Mouse (Mus musculus) adrenal gland, postnatal 25 days (tissue): ENCODE measurements around the gene Trim56. TPM values are rescaled to one million over a fixed set of nuclear protein-coding genes. Genes with fewer than 3 reads are reported as not detected.
"Not testable (repeated sequence)": the region's sequence is repeated elsewhere in the genome, so short reads cannot be mapped to it uniquely, and the experiment has no call there.

Experiments
- DNase-seq: peaks from one replicate; pipeline ENCODE4 v3.0.0; 2021; ENCODE audit warnings: mixed read lengths
- long read RNA-seq: library from polyadenylated mRNA; stranded (forward); transcript quantifications from one replicate; pipeline ENCODE4 v2.0.0, GENCODE M21; 2021
- total RNA-seq: library from RNA; stranded (reverse); gene quantifications from 2 replicates; pipeline ENCODE4 v1.2.3, GENCODE M21; 2021

Gene Trim56
- 44.0 and 53.3 TPM in 2 replicates for total RNA-seq
- long read RNA-seq, partial matches to known transcripts: 0 of 10 reads
- long read RNA-seq, other reads (novel, unspliced or antisense): 9 of 10 reads

DNA sequence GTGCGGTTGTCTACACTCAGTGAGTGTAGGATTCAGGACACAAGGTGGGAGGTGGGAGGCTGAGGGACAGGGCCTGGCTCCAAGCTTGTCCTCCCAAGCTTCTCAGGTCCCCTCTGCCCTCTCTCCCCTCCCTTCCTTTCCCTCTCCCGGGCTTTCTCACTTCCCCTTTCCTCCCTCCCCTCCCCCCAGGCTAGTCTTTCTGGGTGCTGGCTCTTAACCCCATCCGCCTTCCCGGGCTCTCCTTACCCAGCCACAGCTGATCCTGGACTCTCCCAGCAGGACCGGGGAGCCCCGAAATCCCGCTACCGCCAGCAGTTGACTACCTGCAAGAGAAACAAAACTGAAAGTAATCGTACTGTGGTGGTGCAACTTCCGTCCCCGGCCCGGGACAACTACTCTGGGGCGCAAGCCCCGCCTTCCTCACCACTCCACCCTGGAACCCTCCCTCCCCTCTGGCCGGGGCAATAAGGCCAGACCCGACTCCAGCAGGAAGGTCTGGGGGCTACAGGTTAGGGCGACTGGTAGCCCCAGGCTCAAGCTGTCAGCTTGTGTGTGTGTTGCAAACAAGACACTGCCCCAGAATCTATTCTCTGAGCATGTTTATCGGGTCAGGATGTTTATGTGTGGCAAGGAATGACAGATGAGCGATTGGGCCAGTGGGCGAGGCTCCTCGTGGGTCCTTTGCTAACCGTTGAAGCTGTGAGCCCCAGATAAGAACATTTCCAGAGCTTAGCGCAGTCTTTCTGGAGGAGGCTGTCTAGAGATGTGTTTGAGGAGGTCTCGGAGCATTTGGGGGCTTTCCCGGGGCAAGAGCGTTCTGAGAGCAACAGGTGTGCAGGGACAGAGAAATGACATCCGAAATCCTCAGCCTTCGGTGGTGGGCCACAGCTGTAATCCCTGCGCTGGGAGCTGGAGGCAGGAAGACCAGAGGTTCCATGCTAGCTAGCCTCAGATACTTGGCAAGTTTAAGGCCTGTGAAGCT is at the start of gene Trim56:
Trim56 (minus strand) TSS at position 344 of the 982 bp plus-strand sequence.
- peak; percentile 82 for DNase-seq

DNA sequence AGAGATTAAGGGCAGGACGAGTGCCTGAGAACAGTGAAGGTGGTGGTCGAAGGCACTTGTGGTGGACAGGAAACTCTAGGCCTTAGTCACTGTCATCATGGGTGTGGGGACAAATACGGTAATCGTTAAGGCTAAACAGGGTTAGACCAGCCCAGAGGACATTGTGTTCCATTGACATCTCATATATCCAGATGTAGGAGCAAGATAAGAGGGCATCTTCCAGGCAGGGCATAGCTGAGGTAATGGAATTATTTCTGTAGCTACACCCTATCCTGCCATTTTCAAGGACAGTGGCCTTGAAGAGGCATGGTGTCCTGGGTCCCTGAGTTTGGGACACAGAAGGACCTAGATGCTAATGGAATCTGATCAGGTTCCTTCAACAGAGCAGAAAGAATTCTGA is 45.8 kb upstream of the Trim56 start:
- DNase-seq: no peak

DNA sequence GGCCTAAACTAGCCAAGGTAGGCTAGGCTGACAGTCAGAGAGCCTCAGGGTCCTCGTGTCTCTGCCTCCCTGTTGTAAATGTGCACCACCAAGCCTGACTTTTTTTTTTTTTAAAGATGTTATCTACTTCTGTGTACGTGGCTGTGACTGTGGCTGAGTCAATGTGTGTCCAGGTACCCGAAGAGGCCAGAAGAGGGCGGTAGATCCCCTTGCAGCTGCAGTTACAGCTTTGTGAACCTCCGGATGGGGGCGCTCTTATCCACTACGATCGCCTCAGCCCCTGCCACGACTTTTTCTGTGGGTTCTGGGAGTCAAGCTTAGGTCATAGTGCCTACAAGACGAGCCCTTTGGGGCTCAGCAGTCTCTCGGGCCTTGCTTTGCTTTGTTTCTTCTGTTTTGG is 43.5 kb upstream of the Trim56 start:
- peak; percentile 11 for DNase-seq

DNA sequence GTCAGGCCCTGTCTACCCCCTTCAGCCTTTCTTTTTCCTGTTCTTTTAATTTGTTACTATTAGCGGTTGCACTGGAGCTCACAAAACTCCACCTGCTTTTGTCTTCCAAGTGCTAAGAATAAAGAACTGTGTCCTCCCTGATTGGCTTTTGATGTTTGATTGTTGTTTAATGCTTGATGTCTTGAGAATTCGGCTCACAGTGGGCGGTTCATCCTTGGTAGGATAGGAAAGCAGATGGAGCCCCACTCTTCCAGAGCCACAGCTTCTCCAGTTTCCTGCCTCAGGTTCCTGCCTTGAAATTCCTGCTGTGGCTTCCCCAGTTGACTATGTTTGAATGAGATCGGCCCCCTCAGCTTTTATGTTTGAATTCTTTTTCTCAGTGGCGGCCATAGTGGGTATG is 37.3 kb upstream of the Trim56 start:
- DNase-seq: no peak

DNA sequence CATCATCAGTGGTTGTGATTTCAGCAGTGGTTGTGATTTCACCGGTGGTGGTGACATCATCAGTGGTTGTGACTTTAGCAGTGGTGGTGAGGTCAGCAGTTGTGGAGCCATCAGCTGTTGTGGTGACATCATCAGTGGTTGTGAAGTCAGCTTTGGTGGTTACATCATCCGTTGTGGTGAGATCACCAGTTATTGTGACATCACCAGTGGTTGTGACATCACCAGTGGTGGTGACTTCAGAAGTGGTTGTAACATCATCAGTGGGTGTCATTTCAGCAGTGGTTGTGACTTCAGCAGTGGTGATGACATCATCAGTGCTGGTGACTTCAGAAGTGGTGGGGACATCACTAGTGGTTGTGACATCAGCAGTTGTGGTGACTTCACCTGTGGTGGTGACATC is 36.6 kb upstream of the Trim56 start:
- DNase-seq: no peak

DNA sequence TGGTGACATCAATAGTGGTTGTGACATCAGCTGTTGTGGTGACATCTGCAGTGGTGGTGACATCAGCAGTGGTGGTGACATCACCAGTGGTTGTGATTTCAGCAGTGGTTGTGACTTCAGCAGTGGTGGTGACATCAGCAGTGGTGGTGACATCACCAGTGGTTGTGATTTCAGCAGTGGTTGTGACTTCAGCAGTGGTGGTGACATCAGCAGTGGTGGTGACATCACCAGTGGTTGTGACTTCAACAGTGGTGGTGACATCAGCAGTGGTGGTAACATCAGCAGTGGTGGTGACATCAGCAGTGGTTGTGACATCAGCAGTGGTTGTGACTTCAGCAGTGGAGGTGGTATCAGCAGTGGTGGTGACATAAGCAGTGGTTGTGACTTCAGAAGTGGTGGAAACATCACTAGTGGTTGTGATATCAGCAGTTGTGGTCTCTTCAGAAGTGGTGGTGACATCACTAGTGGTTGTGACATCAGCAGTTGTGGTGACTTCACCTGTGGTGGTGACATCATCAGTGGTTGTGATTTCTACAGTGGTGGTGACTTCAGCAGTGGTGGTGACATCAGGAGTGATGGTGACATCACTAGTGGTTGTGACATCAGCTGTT is 33.4 kb upstream of the Trim56 start, which contains the start of gene Muc3:
Muc3 (minus strand) TSS at position 51 of the 611 bp plus-strand sequence.
- not testable (repeated sequence) for DNase-seq

DNA sequence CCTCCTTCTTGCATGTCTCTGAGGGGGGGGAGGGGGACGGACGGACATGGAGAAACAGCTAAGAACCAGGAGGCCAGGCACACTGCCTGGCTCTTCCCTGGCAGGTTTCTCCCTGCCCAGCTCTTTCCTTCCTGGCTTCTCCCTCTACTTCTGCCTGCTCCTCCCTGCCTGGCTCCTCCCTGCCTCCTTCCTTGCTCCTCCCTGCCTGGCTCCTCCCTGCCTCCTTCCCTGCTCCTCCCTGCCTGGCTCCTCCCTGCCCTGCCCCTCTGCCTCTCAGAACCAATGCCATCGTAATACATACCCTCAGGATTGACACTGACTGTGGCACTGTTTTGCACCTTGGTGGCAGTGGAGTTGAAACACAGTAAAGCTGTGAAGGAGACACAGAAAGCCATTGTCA is 24.8 kb upstream of the Trim56 start:
- no peak for DNase-seq

DNA sequence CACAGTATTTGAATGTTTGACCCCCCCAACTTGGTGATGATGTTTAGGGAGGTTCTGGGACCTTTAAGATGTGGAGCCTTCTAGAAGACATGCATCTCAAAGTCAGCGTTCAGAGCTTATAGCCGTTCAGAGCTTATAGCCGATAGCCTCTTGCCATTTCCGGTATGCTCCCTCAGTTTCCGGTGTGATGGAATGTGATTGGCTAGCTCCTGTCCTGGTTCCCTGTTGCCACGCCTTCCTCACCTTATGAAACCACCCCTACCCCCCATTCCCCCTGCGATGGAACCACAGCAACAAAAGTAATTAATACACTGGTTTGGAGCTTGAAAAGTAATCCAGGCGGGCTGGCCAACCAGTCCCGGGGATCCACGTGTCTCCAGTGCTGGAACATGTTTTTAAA is 23.0 kb upstream of the Trim56 start:
- DNase-seq: no peak

DNA sequence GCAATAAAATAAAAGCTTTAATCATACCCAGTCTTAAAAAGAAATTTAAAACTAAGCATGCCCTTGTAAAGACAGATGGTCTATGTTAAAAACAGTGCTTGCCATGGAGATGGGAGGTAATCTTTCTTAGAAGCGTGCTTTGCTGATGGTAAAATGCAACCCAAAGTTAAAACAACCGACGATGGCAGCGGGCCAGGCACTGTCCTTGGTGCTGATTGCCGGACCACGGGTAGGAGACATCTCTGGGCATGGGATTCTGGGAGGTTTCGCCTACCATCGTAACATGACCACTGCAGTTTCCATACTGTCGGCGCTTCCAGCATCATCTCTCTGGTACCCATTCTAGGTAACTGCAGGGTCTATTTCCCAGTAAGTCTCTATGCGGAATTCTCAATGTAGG is 18.9 kb upstream of the Trim56 start:
- DNase-seq: peak; percentile 64

DNA sequence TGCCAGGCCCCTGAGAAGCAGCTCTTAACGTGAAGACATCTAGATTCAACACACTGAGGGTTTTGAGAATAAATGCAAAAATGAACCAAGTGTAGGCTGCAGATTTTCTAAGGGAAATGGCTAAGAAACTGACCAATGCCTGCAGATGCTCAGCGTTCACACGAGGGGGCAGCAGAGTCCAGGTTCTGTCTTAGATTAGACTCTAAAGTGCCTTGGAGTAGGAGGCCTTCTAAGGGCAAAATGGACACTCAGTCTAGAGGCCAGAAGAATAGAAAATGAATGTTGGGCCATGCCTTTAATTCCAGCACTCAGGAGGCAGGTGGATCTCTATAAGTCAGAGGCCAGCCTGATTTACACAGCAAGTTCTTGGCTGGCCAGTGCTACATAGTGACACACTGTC is 15.5 kb upstream of the Trim56 start:
- peak; percentile 57 for DNase-seq

DNA sequence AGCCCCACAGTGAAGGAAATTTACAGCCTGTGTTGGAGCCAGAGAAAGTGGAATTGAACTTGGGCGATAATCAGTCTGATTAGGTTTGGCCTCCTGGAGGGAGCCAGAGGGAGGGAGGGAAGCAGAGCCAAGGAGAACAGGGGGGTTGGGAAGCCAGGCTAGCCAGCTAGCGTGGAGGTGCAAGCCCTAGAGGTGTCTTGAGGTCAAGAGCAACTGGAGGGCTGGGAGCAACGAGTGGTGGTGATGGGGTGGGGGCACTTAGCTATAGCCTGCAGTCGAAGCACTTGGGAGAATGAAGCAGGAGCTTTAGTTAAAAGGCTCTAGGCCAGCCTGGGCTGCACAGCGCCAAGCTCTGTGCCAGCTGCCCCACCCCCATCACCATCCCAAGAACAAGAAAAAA is 13.3 kb upstream of the Trim56 start:
- no peak for DNase-seq

DNA sequence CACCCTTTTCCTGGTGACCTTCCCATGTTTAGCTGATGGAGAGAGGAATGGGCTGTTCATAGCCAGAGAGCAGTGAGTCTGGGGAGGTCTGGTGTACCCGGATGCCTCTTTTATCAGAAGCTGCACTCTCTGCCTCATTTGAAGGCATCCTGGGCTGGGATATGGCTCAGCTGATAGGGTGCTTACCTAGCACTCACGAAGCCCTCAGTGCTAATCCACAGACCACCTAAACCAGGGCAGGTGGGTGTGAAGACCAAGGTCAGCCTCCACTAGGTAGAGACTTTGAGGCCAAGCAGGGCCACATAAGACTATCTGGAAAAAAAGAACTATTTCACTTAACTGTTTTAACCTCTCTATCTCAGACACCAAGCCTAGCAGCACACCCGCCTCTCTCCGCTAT is 7.5 kb upstream of the Trim56 start:
- DNase-seq: no peak

DNA sequence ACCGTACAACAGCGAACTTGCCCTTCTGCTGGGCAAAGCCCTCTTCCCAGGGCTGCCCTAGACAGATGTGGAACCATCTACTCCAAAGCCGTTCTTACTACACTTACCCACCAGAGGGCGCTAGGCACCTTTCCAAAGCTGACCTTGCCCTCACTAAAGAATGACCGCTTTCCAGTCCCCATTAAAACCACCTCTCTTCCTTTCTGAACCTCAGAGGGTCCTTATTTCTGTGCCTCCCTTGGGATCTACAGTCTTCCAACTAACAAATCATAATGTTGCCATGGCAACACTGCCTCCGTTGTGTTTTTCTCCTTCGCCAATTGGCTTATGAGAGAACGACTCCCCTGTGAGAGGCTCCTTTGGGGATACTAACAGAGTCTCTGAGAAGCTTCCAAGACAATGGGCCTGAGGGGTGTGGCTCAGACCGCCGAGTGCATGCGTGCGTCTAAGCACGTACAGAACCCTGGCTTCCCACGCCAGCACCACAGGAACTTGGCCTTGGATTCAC is 6.7 kb upstream of the Trim56 start:
- peak; percentile 70 for DNase-seq

DNA sequence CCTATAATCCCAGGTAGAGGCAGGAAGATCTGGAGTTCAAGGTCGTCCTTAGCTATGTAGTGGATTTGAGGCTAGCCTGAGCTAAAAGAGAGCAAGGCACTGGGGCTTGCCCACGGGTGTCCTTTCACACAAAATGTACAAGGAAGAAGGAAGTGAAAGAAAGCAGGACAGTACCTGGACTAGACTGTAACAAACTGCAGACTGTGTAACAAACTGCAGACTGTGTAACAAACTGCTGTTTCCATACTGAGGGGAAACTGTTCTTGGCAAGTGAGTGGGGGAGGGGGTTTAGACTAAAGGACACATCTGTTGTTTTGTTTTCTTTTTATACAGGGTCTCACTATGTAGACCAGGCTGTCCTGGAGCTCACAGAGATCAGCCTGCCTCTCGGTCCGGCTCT is 5.3 kb upstream of the Trim56 start:
- no peak for DNase-seq

DNA sequence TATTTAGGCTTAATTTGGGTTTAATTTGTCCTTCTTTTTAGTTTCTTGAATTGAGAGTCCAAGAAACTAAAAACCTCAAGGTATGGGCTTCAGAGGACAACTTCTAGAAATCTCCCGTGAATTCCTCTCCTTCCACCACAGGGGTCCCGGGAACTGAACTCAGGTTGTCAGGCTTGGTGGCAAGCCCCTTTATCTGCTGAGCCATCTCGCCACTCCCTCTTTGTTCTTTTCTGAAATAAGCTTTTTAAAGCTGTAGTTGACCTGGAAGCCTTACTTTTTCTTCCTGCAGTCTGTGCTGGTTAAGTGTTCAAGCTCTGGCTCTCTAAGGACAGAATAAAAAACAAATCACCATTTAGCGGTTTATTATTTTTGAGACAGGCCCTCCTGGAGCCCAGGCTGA is 2.9 kb upstream of the Trim56 start:
- DNase-seq: no peak

DNA sequence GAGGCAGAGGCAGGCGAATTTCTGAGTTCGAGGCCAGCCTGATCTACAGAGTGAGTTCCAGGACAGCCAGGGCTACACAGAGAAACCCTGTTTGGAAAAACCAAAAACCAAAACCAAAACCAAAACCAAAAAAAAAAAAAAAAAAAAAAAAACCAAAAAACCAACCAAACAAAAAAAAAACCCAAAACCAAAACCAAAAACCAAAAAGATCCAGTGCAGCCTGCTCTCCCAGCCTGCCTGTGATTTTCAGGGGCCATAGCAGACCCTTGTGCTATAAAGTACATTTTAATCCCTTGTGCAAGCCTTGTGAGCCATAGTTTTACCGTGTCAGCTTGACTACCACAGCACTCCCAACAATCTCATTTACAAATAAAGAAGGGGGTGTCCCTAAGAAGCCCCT is 2.0 kb upstream of the Trim56 start:
- not testable (repeated sequence) for DNase-seq

DNA sequence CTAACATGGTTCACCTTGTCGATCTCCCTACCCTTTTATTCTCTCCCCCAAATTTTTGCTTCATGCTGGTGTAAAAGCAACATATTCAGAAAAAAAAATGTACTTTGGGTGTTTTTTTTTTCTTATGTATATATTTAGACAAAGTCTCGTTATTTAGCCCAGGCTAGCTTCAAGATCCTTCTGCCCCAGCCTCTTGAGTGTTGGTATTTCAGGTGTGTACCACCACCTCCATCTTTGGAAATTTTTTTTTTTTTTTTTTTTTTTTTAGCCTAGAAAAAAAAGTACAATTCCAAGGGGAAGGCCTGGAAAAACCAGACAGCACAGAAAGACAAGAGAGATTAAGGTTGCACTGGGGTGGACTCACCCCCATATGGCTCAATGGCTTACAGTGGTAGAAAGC is 978 bp upstream of the Trim56 start:
- DNase-seq: no peak

DNA sequence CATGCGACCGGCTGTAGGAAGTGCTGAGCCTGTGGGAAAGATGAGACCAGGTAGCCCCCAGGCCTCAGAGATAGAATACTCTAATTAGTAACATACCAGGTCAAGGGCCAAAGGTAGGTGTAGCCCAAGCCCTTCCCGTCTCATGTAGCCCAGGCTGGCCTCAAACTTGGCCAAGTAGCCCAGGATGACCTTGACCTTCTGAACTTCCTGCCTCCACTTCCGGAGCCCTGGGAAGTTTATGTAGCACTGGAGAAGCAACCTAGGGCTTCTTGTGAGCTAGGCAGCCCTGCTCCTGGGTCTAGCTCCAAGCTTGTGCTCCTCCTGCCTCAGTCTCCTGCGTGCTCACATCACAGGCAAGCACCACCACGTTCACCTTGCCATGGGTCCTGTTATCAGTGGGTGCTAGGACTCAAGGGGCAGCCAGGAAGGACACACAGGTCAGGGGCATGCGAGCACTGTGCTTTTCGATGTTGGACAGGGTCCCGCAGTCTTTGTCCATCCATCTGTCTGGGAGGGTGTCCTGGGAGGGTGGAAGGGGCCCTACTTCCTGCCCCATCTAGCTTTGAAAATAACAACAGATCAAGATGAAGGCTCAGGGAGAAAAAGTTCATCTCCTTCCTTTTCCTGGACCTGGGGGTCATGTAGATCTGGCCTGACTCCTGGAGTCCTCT is 983 bp downstream of the Trim56 start:
- no peak for DNase-seq

DNA sequence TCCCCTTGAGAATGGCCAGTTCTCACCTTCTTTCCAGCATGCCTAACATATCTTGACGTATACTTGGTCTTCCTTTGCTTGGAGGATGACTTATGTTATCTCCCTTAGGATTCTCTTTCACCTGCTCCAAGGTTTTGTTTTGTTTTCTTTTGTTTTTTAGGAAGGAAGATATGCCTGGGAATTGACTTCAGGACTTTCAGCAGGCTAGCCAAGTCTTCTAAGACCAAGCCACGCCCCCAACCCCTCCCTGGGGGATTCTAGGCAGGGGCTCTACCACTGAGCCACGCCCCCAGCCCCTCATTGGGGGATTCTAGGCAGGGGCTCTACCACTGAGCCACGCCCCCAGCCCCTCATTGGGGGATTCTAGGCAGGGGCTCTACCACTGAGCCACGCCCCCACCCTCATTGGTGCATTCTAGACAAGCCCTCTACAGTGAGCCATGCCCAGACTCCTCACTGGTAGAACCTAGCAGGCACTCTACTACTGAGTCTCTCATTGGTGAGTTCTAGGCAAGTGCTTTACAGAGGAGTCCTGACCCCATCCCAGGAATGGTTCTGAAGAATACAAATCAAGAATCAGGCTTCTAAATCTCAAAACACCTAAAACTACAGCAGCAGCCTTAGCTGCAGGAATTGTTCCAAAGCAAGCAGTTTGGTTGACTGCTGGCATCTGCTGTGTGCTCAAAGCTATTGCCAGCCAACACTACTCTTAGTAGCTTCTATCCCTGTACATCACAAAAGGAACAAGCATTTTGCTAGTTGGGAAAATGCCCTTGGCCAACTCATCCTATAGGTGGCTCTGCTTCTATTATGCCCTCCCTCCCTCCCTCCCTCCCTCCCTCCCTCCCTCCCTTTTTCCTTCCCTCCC is 4.2 kb downstream of the Trim56 start:
- DNase-seq: no peak

DNA sequence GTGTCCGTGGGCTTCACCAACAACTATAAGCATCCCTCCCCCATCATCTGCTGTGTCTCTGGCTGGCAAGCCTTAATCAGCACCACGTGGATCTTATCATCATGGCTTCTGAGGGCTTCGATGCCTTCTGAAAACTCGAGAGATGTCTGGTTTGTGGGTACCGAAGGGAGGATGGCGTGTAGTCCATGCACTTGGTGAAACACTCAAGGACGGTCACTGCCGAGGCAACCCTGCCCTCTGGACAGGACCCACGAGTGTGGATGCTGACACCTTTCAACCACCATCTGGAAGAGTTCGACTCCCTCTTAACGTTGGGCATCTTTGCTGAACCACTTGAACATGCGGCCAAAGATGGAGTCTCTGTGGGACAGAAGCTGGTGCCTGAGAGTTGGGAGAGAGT is 5.1 kb downstream of the Trim56 start:
- DNase-seq: no peak

DNA sequence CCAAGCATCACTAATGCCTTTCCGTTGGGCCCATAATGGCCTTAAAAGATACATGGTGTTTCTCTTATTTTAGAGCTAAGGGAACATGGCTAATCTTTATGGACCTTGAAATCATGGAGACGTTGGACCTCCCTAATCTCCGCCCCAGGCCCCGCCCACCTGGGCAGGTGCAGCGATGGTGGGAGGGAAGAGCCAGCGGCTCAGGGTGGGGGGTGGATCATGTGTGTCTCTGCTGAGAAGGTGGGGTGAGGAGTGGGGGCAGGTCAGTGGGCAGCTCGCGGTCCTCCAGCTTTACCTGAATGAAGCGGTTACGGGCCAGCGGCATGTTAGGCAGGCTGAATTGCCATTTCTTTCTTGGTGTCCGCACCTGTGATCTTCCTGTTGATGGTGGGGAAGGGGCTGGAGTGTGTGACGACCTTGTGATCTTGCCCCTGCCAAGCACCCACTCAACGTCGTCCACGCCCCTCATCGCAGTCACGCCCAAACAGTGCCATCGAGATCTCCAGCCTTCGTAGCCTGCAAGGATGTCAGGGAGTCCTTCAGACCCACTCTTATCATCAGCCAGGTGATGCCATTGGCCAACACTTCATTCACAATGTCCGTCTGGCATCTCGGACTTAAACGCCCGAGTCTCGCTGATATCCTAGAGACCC is 5.9 kb downstream of the Trim56 start:
- no peak for DNase-seq
